Mouse (Mus musculus): ENCODE data around the gene Gm6525. TPM values are rescaled to one million over a fixed set of nuclear protein-coding genes. Genes with fewer than 3 reads are reported as not detected.

Gene Gm6525
- total RNA-seq, 2 experiments from 2014 or later, result not detected

GRCm38 (mm10) chr3:84172406-84172805 is 1.5 kb upstream of the Gm6525 start:
- no peak for DNase-seq

GRCm38 (mm10) chr3:84175337-84176315 is 1.7 kb downstream of the Gm6525 start:
- peak; percentile 47 to 77 for DNase-seq

GRCm38 (mm10) chr3:84177834-84178233 is 3.9 kb downstream of the Gm6525 start:
- DNase-seq, result no peak

GRCm38 (mm10) chr3:84180304-84180703 is 6.4 kb downstream of the Gm6525 start:
- DNase-seq, result no peak

- DNase-seq, result no peak
Measured at GRCm38 (mm10) chr3:84181102-84181501, 7.2 kb downstream of the Gm6525 start.

GRCm38 (mm10) chr3:84181717-84182116 is 7.8 kb downstream of the Gm6525 start:
- DNase-seq, result no peak

GRCm38 (mm10) chr3:84189629-84190173 is 15.8 kb downstream of the Gm6525 start:
- DNase-seq, result no peak

- DNase-seq, result no peak
Measured at GRCm38 (mm10) chr3:84190513-84191061, 16.7 kb downstream of the Gm6525 start.

GRCm38 (mm10) chr3:84191141-84191881 is 17.4 kb downstream of the Gm6525 start:
- DNase-seq, result no peak

GRCm38 (mm10) chr3:84193881-84194280 is 20.0 kb downstream of the Gm6525 start:
- no peak for DNase-seq

GRCm38 (mm10) chr3:84198229-84198628 is 24.3 kb downstream of the Gm6525 start:
- no peak for DNase-seq

- DNase-seq, result no peak
Measured at GRCm38 (mm10) chr3:84199516-84199915, 25.6 kb downstream of the Gm6525 start.

GRCm38 (mm10) chr3:84200559-84201420 is 26.9 kb downstream of the Gm6525 start:
- DNase-seq, result no peak

- DNase-seq, result no peak
Measured at GRCm38 (mm10) chr3:84204640-84205039, 30.7 kb downstream of the Gm6525 start.

- peak in 1 of 2 experiments; percentile 55 for DNase-seq
Measured at GRCm38 (mm10) chr3:84205650-84206049, 31.7 kb downstream of the Gm6525 start.

GRCm38 (mm10) chr3:84206106-84206505 is 32.2 kb downstream of the Gm6525 start:
- DNase-seq, result no peak

- DNase-seq, result no peak
Measured at GRCm38 (mm10) chr3:84207366-84207765, 33.5 kb downstream of the Gm6525 start.

- no peak for DNase-seq
Measured at GRCm38 (mm10) chr3:84208475-84208874, 34.6 kb downstream of the Gm6525 start.

GRCm38 (mm10) chr3:84208917-84209513 is 35.1 kb downstream of the Gm6525 start:
- DNase-seq, result no peak

- no peak for DNase-seq
Measured at GRCm38 (mm10) chr3:84211340-84211875, 37.5 kb downstream of the Gm6525 start.

- DNase-seq, result no peak
Measured at GRCm38 (mm10) chr3:84214501-84214900, 40.6 kb downstream of the Gm6525 start.

All from layer of hippocampus, postnatal 36 days (tissue).